Mouse (Mus musculus) cerebellum, postnatal 10 days (tissue): ENCODE data around the gene Ankrd50.

Source experiments
- DNase-seq, 2 experiments: peaks; one replicate each; pipeline ENCODE4 v3.0.0; 2021; ENCODE audit warnings: mixed read lengths in 2 of 2

Ankrd50 gene

DNA sequence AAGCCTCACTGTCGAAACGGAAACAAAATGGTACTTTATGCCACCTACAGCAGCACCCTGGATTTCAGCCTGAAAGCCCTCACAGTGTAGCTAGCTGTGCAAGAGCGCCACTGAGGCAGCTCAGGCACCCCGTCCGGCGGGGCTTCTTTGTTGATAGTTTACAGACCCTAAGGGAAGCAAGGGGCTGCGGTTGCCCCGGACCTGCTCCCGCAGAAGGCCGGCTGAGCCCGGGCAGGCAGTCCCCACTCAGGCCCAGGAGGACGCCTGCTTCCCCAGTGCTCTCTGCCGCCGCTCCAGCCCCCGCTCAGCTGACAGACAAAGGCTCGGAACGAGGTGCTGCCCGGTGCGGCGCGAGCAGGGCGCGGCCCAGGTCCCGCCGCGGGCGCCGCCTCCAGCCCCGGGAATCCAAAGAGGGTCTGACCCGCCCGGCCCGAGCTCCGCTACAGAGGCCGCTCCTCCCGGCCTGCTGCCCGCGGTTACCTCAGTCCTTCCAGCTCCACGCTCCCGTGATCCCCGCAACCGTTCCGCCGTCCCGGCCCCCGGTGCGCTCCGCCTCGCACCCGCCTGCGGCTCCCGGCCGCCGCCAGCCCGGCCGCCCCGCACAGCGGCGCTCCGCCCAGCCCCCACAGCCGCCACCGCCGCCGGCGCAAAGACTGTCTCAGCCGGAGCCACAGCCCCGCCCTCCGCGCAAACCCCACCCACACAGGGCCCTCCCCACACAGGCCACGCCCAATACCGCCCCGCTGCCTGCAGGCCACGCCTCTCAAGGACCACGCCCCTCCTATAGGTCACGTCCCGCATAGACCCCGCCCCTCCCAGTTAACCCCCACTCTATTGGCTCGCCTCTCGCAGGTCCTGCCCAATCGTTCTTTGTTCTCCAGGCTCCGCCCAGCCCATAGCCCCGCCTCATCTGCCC lies at the start of gene Ankrd50:
TSS of gene Ankrd50 (minus strand) at position 654 of the 916 bp plus-strand sequence.
- DNase-seq = peak; percentile 100

DNA sequence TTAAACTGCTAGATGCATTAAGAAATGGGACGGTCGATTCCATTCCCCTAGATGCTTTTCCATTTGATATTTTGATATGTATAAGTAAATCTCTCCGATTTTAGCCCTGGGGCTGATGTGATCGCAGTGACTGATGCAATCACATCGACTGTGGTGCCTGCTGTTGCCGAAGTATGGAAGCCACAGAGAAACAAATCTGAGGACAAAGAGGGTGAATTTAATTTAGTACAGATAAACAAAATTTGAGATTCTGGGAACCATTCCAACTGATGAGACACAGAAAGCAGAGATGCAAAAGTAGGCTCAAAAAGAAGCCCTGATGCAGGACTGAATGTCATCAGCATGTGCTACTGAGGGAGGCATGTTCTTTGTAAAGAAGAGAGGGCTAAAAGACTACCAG lies 49.6 kb upstream of the Ankrd50 start:
- DNase-seq = no peak

DNA sequence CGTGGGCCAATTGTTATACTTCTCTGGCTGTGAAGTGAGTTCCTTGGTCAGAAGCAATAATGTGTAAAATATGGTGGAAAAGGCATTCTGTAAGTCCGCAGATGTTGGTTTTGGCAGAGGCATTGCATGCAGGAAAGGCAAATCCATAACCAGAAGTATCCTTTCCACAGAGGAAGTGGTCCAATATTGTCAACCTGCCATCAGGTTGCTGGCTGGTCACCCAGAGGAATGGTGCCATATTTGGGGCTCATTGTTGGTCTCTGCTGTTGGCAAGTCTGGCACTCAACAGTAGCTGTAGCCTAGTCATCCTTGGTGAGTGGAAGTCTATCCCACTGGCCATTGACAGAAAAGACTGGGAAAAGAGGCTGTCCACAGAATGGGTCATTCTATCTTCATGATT lies 35.8 kb upstream of the Ankrd50 start:
- peak; percentile 74 to 79 for DNase-seq

GRCm38 (mm10) chr3:38519971-38520370 lies 35.3 kb upstream of the Ankrd50 start:
- DNase-seq = peak; percentile 41 to 47

GRCm38 (mm10) chr3:38503606-38504005 lies 19.0 kb upstream of the Ankrd50 start:
- DNase-seq = no peak

DNA sequence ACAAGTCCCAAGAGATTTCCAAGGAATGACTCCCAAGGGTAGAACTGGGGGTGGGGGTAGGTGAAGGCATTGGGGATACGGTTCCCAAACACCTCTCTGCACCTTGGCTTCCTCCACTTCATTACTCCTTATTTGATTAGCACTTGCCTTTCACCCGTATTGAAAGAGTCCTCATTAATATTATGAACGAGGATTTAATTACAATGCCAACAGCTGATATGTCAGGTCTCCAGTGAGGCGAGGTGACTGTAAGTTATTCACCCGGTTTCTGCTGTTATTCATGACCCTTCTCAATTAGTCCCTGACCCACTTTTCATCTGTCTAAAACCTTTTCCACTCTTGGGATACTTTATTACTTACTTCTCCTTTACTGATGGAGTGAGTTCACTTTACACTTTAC lies 17.5 kb upstream of the Ankrd50 start:
- DNase-seq = no peak

- DNase-seq = no peak
Observed at GRCm38 (mm10) chr3:38501739-38502138, 17.1 kb upstream of the Ankrd50 start.

GRCm38 (mm10) chr3:38501316-38501715 lies 16.7 kb upstream of the Ankrd50 start:
- no peak for DNase-seq

DNA sequence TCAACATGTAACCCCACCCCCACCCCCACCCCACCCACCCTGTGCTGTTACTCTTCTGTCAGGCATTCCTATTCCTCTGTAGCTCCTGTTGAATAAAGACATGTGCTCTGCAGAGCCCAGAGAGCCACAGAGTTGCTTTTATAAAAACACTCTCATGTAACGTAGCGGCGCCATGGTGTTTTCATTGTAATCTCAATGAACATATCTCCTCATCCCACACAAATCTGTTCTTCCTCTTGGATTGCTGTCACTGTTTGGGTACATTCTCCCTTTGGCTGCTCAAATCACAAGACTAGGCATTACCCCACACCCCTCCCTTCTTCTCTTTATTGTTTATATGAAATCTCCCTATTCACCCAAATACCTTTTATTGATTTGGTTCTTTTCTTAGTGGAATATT lies 13.9 kb upstream of the Ankrd50 start:
- DNase-seq = no peak

DNA sequence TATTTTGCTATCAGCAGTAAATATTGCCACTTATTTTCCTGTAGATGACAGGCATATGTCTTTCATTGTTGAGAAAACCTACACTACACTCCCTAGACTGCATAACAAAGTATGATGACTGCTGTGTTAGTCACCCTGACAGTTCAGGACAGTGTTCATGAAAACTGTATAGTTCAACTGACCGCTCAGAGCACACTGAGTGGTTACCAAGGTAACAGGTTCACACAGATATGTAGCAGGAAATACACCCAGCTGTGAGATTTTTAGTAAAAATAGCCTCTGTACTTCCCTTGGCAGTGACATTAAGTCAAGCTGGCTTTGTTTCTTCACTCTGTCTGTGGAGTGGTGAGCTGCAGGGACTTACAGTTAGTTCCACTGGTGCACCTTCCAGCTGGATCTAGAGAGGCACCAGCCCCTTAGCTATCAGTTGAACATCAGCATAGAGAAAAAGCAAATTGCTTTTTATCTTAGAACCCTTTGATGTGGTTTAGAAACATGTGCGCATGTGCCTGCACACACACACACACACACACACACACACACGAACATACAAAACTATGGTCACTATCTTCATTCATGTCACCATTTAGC lies 12.2 kb upstream of the Ankrd50 start:
- DNase-seq = no peak

GRCm38 (mm10) chr3:38491702-38492101 lies 7.1 kb upstream of the Ankrd50 start:
- no peak for DNase-seq

DNA sequence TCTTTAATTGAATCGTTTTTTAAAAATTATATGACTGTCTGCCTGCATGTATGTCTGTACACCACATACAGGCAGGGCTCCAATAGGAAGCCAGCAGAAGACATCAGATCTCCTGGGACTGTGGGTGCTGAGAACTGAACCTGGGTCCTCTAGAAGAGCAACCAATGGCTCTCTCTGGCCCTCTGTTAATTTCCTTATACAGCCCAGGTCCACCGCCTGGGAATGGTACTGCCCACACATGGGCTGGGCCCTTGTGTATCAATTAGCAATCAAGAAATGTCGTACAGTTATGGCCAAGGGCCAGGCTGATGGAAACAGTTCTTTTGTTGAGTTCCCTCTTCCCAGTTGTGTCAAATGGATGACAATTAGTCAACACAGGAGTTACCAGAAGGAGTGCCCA lies 6.6 kb upstream of the Ankrd50 start:
- no peak for DNase-seq

- DNase-seq = no peak
Observed at GRCm38 (mm10) chr3:38490720-38491119, 6.1 kb upstream of the Ankrd50 start.

DNA sequence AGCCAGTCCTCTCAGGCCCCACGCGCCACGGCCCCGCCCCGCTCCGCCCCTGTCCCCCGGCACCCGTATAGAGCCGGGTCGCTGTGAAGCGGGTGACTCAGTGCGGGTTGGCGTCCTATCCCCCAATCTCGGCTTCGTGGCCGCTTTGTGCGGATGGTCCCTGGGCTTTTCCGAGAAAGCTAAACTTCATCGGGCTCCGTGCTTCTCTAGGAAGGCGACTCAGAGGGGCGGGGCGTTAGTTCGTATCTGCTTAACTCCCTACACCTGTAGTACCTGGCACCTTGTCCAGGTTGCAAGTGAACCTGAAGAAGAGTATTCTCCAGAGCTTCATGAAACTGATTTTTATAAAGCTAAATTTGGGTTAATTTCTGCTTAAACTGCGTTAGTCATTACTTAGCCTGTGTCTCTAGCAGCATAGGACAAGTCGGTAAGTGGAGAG lies 482 bp upstream of the Ankrd50 start:
- no peak for DNase-seq

GRCm38 (mm10) chr3:38483551-38483950 lies 1.1 kb downstream of the Ankrd50 start:
- DNase-seq = peak; percentile 42 to 45

DNA sequence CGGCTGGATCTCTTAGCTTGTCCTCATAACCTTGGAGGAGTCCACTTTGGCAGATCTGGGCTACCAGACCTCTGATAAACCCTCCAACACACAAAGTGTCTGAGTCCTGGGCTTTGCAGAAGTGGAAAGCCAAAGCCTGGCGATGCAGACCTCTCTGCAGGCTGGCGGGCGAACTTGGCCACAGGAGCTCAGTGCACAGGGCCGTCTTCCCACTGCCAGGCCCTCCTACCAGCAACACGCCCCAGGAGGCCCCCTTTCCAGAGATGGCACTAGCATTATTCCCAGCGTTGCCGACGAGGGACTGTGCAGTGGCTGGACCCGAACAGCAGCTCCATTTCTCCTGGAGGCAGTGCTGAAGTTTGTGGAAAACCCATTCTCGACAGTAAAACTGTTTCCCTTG lies 1.9 kb downstream of the Ankrd50 start:
- peak; percentile 51 to 70 for DNase-seq

DNA sequence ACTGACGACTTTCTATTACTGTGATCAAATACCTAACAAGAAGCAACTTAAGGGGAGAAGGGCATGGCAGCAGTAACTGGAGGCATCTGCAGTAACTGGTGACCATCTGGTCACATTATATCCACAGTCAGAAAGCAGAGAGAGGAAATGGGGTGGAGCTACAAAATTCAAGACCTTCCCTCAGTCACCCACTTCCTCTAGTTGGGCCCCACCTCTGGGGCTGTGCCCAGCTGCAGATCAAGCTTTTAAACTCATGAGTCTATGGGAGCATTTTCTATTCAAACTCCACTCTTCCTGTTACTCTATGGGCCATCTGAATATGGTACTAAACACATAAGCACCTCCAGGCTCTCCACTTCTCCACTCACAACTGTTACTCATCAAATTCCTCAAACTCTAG lies 3.5 kb downstream of the Ankrd50 start:
- DNase-seq = no peak

- DNase-seq = peak in 1 of 2 experiments; percentile 26
Observed at GRCm38 (mm10) chr3:38477936-38478335, 6.7 kb downstream of the Ankrd50 start.

DNA sequence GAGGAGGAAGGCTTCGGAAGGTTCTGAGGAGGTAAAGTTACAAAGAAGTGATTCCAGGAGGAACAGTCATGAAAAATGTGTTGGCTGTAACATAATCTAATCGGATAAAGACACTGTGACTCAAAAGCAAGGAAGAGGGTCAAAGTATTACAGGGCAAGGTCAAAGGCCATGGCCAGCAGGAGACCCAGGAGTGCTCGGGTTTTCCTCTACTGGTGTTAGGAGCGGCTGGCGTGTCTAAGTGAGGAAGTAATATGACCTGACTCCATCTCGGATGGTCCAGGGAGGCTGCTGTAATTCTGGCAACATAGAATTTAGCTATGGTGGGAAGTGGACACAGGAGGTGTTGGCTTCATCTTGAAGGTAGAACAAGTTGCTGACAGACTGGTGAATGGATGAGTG lies 9.1 kb downstream of the Ankrd50 start:
- no peak for DNase-seq

DNA sequence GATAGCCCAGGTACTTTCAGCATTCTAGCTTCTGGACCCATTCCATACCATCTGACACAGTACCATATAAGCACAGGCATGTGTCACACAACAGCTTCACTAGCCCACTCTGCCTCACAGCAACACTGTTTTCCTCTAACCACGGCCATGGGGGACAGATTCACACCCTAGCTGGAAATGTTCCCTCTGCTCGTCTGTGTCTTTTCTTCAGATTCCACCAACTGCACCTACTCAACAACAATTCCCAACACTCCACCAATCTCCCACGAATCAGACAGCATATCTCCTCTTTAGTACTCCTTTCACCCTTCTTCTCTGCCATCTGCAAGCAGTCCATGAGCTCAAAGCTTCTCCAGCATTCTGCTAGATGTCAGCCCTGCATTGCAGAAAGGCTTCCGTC lies 11.5 kb downstream of the Ankrd50 start:
- no peak for DNase-seq

GRCm38 (mm10) chr3:38471516-38471915 lies 13.1 kb downstream of the Ankrd50 start:
- no peak for DNase-seq

- peak; percentile 32 to 37 for DNase-seq
Observed at GRCm38 (mm10) chr3:38468131-38468530, 16.5 kb downstream of the Ankrd50 start.

DNA sequence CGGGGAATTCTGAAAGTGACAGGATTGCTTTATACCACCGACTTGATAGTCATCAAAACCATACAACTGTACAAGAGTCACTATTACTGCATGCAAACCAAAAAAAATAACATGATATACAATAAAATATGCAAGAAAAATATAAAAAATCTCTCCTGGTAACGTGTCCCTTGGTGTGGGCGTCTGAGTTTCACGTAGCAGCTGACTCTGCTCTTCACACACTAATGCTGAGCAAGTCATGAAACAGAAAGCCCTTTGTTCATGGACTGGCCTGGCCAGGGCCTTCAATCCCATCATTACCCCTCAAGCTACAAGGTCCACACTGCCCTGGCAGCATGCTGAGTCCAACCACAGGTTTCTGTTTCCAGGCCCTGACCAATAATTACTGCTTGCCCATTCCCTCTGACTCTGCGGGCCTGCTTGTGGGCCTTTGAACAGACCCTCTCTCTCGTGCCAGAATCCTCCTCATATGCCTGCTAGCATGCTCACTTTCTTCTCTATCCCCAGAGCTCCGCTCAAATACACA lies 17.7 kb downstream of the Ankrd50 start:
- DNase-seq = no peak

GRCm38 (mm10) chr3:38466139-38466538 lies 18.5 kb downstream of the Ankrd50 start:
- no peak for DNase-seq
